Mouse (Mus musculus) lung, adult 2 months (tissue): ENCODE measurements at regions not wholly inside any gene's neighbourhood (a gene's known extent, or its start where the extent isn't known, plus 50 kb on each side); places are given as distances from the start of the nearest gene placed in this dataset.

ENCODE experiments used
- CTCF ChIP-seq: fragments of 200-500 bp; IDR thresholded peaks from 2 replicates; pipeline ENCODE4 v1.5.1; 2011; ENCODE audit warnings: mild to moderate bottlenecking, low read length, control low read depth; ENCODE audit not compliant: insufficient read depth
- POLR2A ChIP-seq: fragments of 200-500 bp; IDR thresholded peaks from 2 replicates; pipeline ENCODE4 v1.6.1; 2011; ENCODE audit warnings: low read depth, mild to moderate bottlenecking, control low read depth, low read length, borderline replicate concordance; ENCODE audit errors: extremely low read depth

- TF ChIP-seq CTCF, result no peak
- no peak for TF ChIP-seq POLR2A
Measured at GRCm38 (mm10) chr8:34753046-34753445, 641.5 kb upstream of the Gm10131 start.
